Mouse (Mus musculus): ENCODE measurements around the gene Ccnb3. TPM values are rescaled to one million over a fixed set of nuclear protein-coding genes. Genes with fewer than 3 reads are reported as not detected.
"Not testable (repeated sequence)": the region's sequence is repeated elsewhere in the genome, so short reads cannot be mapped to it uniquely, and the experiment has no call there.

Ccnb3 gene
- not detected in 2 replicates for polyA plus RNA-seq (2012; rRNA removed)

GRCm38 (mm10) chrX:7041519-7041918, at the start of gene Ccnb3:
Gene Ccnb3, minus strand, starts transcription at chrX:7041619.
- H3K4me1 ChIP-seq (ENCODE audit: control insufficient read depth, insufficient read depth, low read length): no peaks in the 10 kb centered on the region
- TF ChIP-seq CTCF (IDR thresholded peaks at IDR 0.05; ENCODE audit: insufficient read depth, low read length): no peak
- 90% methylated on average over 19 of the region's 19 CpGs for WGBS
- DNase-seq: no peak
- no peak within 1 kb of the TSS for H3K4me3 ChIP-seq (replicated peaks; ENCODE audit: extremely low read depth, low read depth, low read length)

GRCm38 (mm10) chrX:7090323-7090722, 48.9 kb upstream of the Ccnb3 start:
- Histone ChIP-seq H3K4me3 (replicated peaks; ENCODE audit: extremely low read depth, low read depth, low read length) (no peak overlapping the region), H3K4me1 (ENCODE audit: control insufficient read depth, insufficient read depth, low read length) (no peaks in the 10 kb centered on the region)
- TF ChIP-seq CTCF (IDR thresholded peaks at IDR 0.05; ENCODE audit: insufficient read depth, low read length) (no peak), POLR2A (IDR thresholded peaks at IDR 0.05; ENCODE audit: borderline replicate concordance, extremely low read depth, low read depth, low read length) (no peak)
- DNase-seq: no peak

- H3K4me1 ChIP-seq (ENCODE audit: control insufficient read depth, insufficient read depth, low read length): no peaks in the 10 kb centered on the region
- no peak for DNase-seq
- H3K4me3 ChIP-seq (replicated peaks; ENCODE audit: extremely low read depth, low read depth, low read length): no peak overlapping the region
- 69% methylated on average over 1 of the region's 1 CpGs for WGBS
- TF ChIP-seq CTCF (IDR thresholded peaks at IDR 0.05; ENCODE audit: insufficient read depth, low read length) (no peak), POLR2A (IDR thresholded peaks at IDR 0.05; ENCODE audit: borderline replicate concordance, extremely low read depth, low read depth, low read length) (no peak)
Observed at GRCm38 (mm10) chrX:7085878-7086277, 44.5 kb upstream of the Ccnb3 start.

- TF ChIP-seq CTCF (IDR thresholded peaks at IDR 0.05; ENCODE audit: insufficient read depth, low read length): no peak
- no peak for TF ChIP-seq POLR2A (IDR thresholded peaks at IDR 0.05; ENCODE audit: borderline replicate concordance, extremely low read depth, low read depth, low read length)
- Histone ChIP-seq H3K4me1 (ENCODE audit: control insufficient read depth, insufficient read depth, low read length) (no peaks in the 10 kb centered on the region), H3K4me3 (replicated peaks; ENCODE audit: extremely low read depth, low read depth, low read length) (no peak overlapping the region)
- DNase-seq: no peak
- 76% methylated on average over 6 of the region's 6 CpGs for WGBS
Observed at GRCm38 (mm10) chrX:7079820-7080429, 38.5 kb upstream of the Ccnb3 start.

- Histone ChIP-seq H3K4me1 (ENCODE audit: control insufficient read depth, insufficient read depth, low read length) (no peaks in the 10 kb centered on the region), H3K4me3 (replicated peaks; ENCODE audit: extremely low read depth, low read depth, low read length) (no peak overlapping the region)
- TF ChIP-seq POLR2A (IDR thresholded peaks at IDR 0.05; ENCODE audit: borderline replicate concordance, extremely low read depth, low read depth, low read length) (no peak), CTCF (IDR thresholded peaks at IDR 0.05; ENCODE audit: insufficient read depth, low read length) (no peak)
- DNase-seq: peak; percentile 3
- WGBS: 58% methylated on average over 2 of the region's 2 CpGs
Observed at GRCm38 (mm10) chrX:7068002-7068401, 26.6 kb upstream of the Ccnb3 start.

GRCm38 (mm10) chrX:7067219-7067618, 25.8 kb upstream of the Ccnb3 start, which contains the start of gene Akap4:
Gene Akap4, plus strand, starts transcription at chrX:7067519.
- TF ChIP-seq CTCF (IDR thresholded peaks at IDR 0.05; ENCODE audit: insufficient read depth, low read length) (no peak), POLR2A (IDR thresholded peaks at IDR 0.05; ENCODE audit: borderline replicate concordance, extremely low read depth, low read depth, low read length) (no peak)
- Histone ChIP-seq H3K4me3 (replicated peaks; ENCODE audit: extremely low read depth, low read depth, low read length) (no peak within 1 kb of the TSS), H3K4me1 (ENCODE audit: control insufficient read depth, insufficient read depth, low read length) (no peaks in the 10 kb centered on the region)
- WGBS: 93% methylated on average over 1 of the region's 1 CpGs
- no peak for DNase-seq

GRCm38 (mm10) chrX:7064109-7064508, 22.7 kb upstream of the Ccnb3 start:
- no peak for TF ChIP-seq CTCF (IDR thresholded peaks at IDR 0.05; ENCODE audit: insufficient read depth, low read length)
- Histone ChIP-seq H3K4me1 (ENCODE audit: control insufficient read depth, insufficient read depth, low read length) (no peaks in the 10 kb centered on the region), H3K4me3 (replicated peaks; ENCODE audit: extremely low read depth, low read depth, low read length) (no peak overlapping the region)
- no peak for DNase-seq

GRCm38 (mm10) chrX:7057634-7058033, 16.2 kb upstream of the Ccnb3 start:
- H3K4me3 ChIP-seq (replicated peaks; ENCODE audit: extremely low read depth, low read depth, low read length): no peak overlapping the region
- TF ChIP-seq CTCF (IDR thresholded peaks at IDR 0.05; ENCODE audit: insufficient read depth, low read length): no peak
- no peak for TF ChIP-seq POLR2A (IDR thresholded peaks at IDR 0.05; ENCODE audit: borderline replicate concordance, extremely low read depth, low read depth, low read length)
- WGBS: 75% methylated on average over 2 of the region's 2 CpGs
- H3K4me1 ChIP-seq (ENCODE audit: control insufficient read depth, insufficient read depth, low read length): no peaks in the 10 kb centered on the region
- no peak for DNase-seq

GRCm38 (mm10) chrX:7057056-7057455, 15.6 kb upstream of the Ccnb3 start:
- DNase-seq: no peak
- TF ChIP-seq CTCF (IDR thresholded peaks at IDR 0.05; ENCODE audit: insufficient read depth, low read length) (no peak), POLR2A (IDR thresholded peaks at IDR 0.05; ENCODE audit: borderline replicate concordance, extremely low read depth, low read depth, low read length) (no peak)
- Histone ChIP-seq H3K4me1 (ENCODE audit: control insufficient read depth, insufficient read depth, low read length) (no peaks in the 10 kb centered on the region), H3K4me3 (replicated peaks; ENCODE audit: extremely low read depth, low read depth, low read length) (no peak overlapping the region)

GRCm38 (mm10) chrX:6983916-6984315, 57.5 kb downstream of the Ccnb3 start:
- not testable (repeated sequence) for DNase-seq; H3K4me3 ChIP-seq (replicated peaks; ENCODE audit: extremely low read depth, low read depth, low read length); H3K4me1 ChIP-seq (ENCODE audit: control insufficient read depth, insufficient read depth, low read length)
- WGBS: 71% methylated on average over 4 of the region's 4 CpGs

- no peak overlapping the region for H3K4me3 ChIP-seq (replicated peaks; ENCODE audit: extremely low read depth, low read depth, low read length)
- H3K4me1 ChIP-seq (ENCODE audit: control insufficient read depth, insufficient read depth, low read length): no peaks in the 10 kb centered on the region
- TF ChIP-seq CTCF (IDR thresholded peaks at IDR 0.05; ENCODE audit: insufficient read depth, low read length) (no peak), POLR2A (IDR thresholded peaks at IDR 0.05; ENCODE audit: borderline replicate concordance, extremely low read depth, low read depth, low read length) (no peak)
- 62% methylated on average over 1 of the region's 1 CpGs for WGBS
- DNase-seq: no peak
Observed at GRCm38 (mm10) chrX:6971956-6972355, 69.5 kb downstream of the Ccnb3 start.

Data from lung, adult 2 months (tissue).